ENCODE assay signal across 27 mouse cellular contexts in genomic region chr9:57605503-57605902, GRCm38 (mm10). TPM values are rescaled to one million over a fixed set of nuclear protein-coding genes. Genes with fewer than 3 reads are reported as not detected.
DNase-seq lines count a peak whose midpoint lies in the region; ATAC-seq and TF ChIP-seq lines count a peak whose summit lies in the region.
"Had no signal": no experiment of that assay in that cellular context is flagged by ENCODE, and none has a peak within 500 bp of the region (broad histone marks: within the 10 kb centered on the region; RNA-seq: fewer than 3 reads in every experiment).

No protein-coding gene starts in this region.

- WGBS in forebrain, postnatal 0 days = 9% methylated on average over 9 of the region's 9 CpGs
- WGBS in forebrain, embryonic 13.5 days = 6% methylated on average over 9 of the region's 9 CpGs
- 5% methylated on average over 9 of the region's 9 CpGs for WGBS in midbrain, embryonic 12.5 days
- WGBS in midbrain, embryonic 15.5 days = 9% methylated on average over 9 of the region's 9 CpGs
- 4% methylated on average over 9 of the region's 9 CpGs for WGBS in midbrain, postnatal 0 days

- no peak overlapping the region for H3K9ac ChIP-seq in forebrain, postnatal 0 days
- H3K9ac ChIP-seq in forebrain, embryonic 13.5 days = no peak overlapping the region
- H3K9ac ChIP-seq in midbrain, embryonic 12.5 days (replicated peaks) = no peak overlapping the region
- no peak overlapping the region for H3K9ac ChIP-seq in midbrain, embryonic 15.5 days
- no peak overlapping the region for H3K9ac ChIP-seq in midbrain, postnatal 0 days (replicated peaks; ENCODE audit: low read length, poor library complexity, severe bottlenecking)
- H3K9ac ChIP-seq: embryonic facial prominence, embryonic 12.5 days had no signal

- no peak overlapping the region for H3K27ac ChIP-seq in forebrain, postnatal 0 days (ENCODE audit: low read depth, low read length)
- H3K27ac ChIP-seq in forebrain, embryonic 13.5 days = no peak overlapping the region
- H3K27ac ChIP-seq in midbrain, embryonic 12.5 days (replicated peaks) = no peak overlapping the region
- no peak overlapping the region for H3K27ac ChIP-seq in midbrain, embryonic 15.5 days
- H3K27ac ChIP-seq in midbrain, postnatal 0 days (ENCODE audit: low read depth, low read length) = no peak overlapping the region
- H3K27ac ChIP-seq: embryonic facial prominence, embryonic 12.5 days; heart, embryonic 10.5 days; hindbrain, embryonic 13.5 days had no signal

- H3K4me2 ChIP-seq in forebrain, postnatal 0 days (ENCODE audit: low read depth) = peak overlapping the region; percentile 48; the same call in 1 of the 2 replicates
- H3K4me2 ChIP-seq in forebrain, embryonic 13.5 days = no peak overlapping the region
- H3K4me2 ChIP-seq in midbrain, embryonic 12.5 days (replicated peaks) = peak overlapping the region; percentile 43; the same call in 1 of the 2 replicates
- H3K4me2 ChIP-seq in midbrain, embryonic 15.5 days = no peak overlapping the region
- peak overlapping the region; percentile 65 for H3K4me2 ChIP-seq in midbrain, postnatal 0 days (ENCODE audit: low read depth, low read length, poor library complexity, severe bottlenecking)

- H3K36me3 ChIP-seq in forebrain, postnatal 0 days (ENCODE audit: insufficient read depth) = no peaks in the 10 kb centered on the region
- no peaks in the 10 kb centered on the region for H3K36me3 ChIP-seq in forebrain, embryonic 13.5 days (ENCODE audit: poor library complexity, severe bottlenecking)
- no peaks in the 10 kb centered on the region for H3K36me3 ChIP-seq in midbrain, embryonic 12.5 days
- no peaks in the 10 kb centered on the region for H3K36me3 ChIP-seq in midbrain, embryonic 15.5 days (replicated peaks)
- no peaks in the 10 kb centered on the region for H3K36me3 ChIP-seq in midbrain, postnatal 0 days (ENCODE audit: insufficient read depth, low read length)
- H3K36me3 ChIP-seq: embryonic facial prominence, embryonic 12.5 days; heart, embryonic 10.5 days; hindbrain, embryonic 13.5 days had no signal

- no peaks in the 10 kb centered on the region for H3K9me3 ChIP-seq in forebrain, postnatal 0 days (ENCODE audit: low read length)
- no peaks in the 10 kb centered on the region for H3K9me3 ChIP-seq in forebrain, embryonic 13.5 days (replicated peaks)
- no peaks in the 10 kb centered on the region for H3K9me3 ChIP-seq in midbrain, embryonic 12.5 days
- H3K9me3 ChIP-seq in midbrain, embryonic 15.5 days = no peaks in the 10 kb centered on the region
- no peaks in the 10 kb centered on the region for H3K9me3 ChIP-seq in midbrain, postnatal 0 days (ENCODE audit: low read length)
- H3K9me3 ChIP-seq: embryonic facial prominence, embryonic 12.5 days; heart, embryonic 10.5 days; hindbrain, embryonic 13.5 days had no signal

- peaks cover 15% of the 10 kb centered on the region for H3K27me3 ChIP-seq in forebrain, postnatal 0 days (ENCODE audit: insufficient read depth, low read length)
- peaks cover 39% of the 10 kb centered on the region for H3K27me3 ChIP-seq in forebrain, embryonic 13.5 days
- peaks cover 26% of the 10 kb centered on the region for H3K27me3 ChIP-seq in midbrain, embryonic 12.5 days
- H3K27me3 ChIP-seq in midbrain, embryonic 15.5 days (replicated peaks) = peaks cover 9% of the 10 kb centered on the region; the same call in 1 of the 2 replicates
- no peaks in the 10 kb centered on the region for H3K27me3 ChIP-seq in midbrain, postnatal 0 days (ENCODE audit: insufficient read depth, low read length)
- H3K27me3 ChIP-seq: Patski had no signal

- intact Hi-C loops in left cerebral cortex, postnatal 10 days (cut with DNase I) = no loop called here

- no peak overlapping the region for H3K4me3 ChIP-seq in forebrain, postnatal 0 days (ENCODE audit: low read depth, low read length)
- no peak overlapping the region for H3K4me3 ChIP-seq in forebrain, embryonic 13.5 days
- no peak overlapping the region for H3K4me3 ChIP-seq in midbrain, embryonic 12.5 days
- no peak overlapping the region for H3K4me3 ChIP-seq in midbrain, embryonic 15.5 days
- peak overlapping the region; percentile 21; the same call in 1 of the 2 replicates for H3K4me3 ChIP-seq in midbrain, postnatal 0 days (ENCODE audit: low read depth, low read length)
- H3K4me3 ChIP-seq: embryonic facial prominence, embryonic 12.5 days had no signal

- no peak for DNase-seq in forebrain, postnatal 0 days
- no peak for DNase-seq in midbrain, postnatal 0 days (ENCODE audit: low spot score)
- DNase-seq in retina, postnatal 7 days (ENCODE audit: low read depth, low spot score) = peak; percentile 74
- no peak for DNase-seq in heart, adult 11 months
- no peak for DNase-seq in left cerebral cortex, postnatal 10 days (ENCODE audit: extremely low spot score in 1 of 2, low spot score in 2 of 2)
- DNase-seq: cerebellum, adult 2 months; gastrocnemius, postnatal 36 days had no signal

- peaks cover 9% of the 10 kb centered on the region; the same call in 1 of the 2 replicates for H3K4me1 ChIP-seq in forebrain, postnatal 0 days (ENCODE audit: insufficient read depth)
- peaks cover 27% of the 10 kb centered on the region for H3K4me1 ChIP-seq in forebrain, embryonic 13.5 days
- H3K4me1 ChIP-seq in midbrain, embryonic 12.5 days = peaks cover 21% of the 10 kb centered on the region
- peaks cover 22% of the 10 kb centered on the region for H3K4me1 ChIP-seq in midbrain, embryonic 15.5 days
- H3K4me1 ChIP-seq in midbrain, postnatal 0 days (ENCODE audit: insufficient read depth, low read length) = peaks cover 8% of the 10 kb centered on the region

- no peak for TF ChIP-seq CTCF in forebrain, postnatal 0 days (IDR thresholded peaks at IDR 0.05; ENCODE audit: low read depth)
- no peak for TF ChIP-seq CTCF in midbrain, postnatal 0 days (IDR thresholded peaks at IDR 0.05)

- ATAC-seq in forebrain, postnatal 0 days = no peak
- ATAC-seq in forebrain, embryonic 13.5 days = no peak
- no peak for ATAC-seq in midbrain, embryonic 12.5 days (ENCODE audit: low FRiP score, low read depth)
- no peak for ATAC-seq in midbrain, embryonic 15.5 days (replicated peaks)
- no peak; the same call in 1 of the 2 replicates for ATAC-seq in midbrain, postnatal 0 days (ENCODE audit: low FRiP score)
- ATAC-seq: activated CD4-positive, CD25-positive, alpha-beta regulatory T cell, adult 4 months; inflammation-experienced regulatory T-cells, adult 6 months had no signal

RNA-seq across cellular contexts. Expression of gene Cplx3, which starts 0.6 kb away (rescaled TPM):
- 0.67 and 1.8 TPM in 2 replicates for total RNA-seq in forebrain, postnatal 0 days (2014; rRNA removed)
- 1.2 and 2.6 TPM in 2 replicates for polyA plus RNA-seq in forebrain, postnatal 0 days (2015; fragmentation: Nextera tagmentation; extraction: Ambion mirVana)
- not detected in 2 replicates for polyA plus RNA-seq in forebrain, embryonic 13.5 days (2015; fragmentation: Nextera tagmentation; extraction: Ambion mirVana)
- 3.7 and 4.8 TPM in 2 replicates for polyA plus RNA-seq in midbrain, embryonic 12.5 days (2016; fragmentation: Nextera tagmentation; extraction: Ambion mirVana)
- polyA plus RNA-seq in midbrain, embryonic 15.5 days (2015; fragmentation: Nextera tagmentation; extraction: Ambion mirVana) = 0.63 and 1.5 TPM in 2 replicates
- total RNA-seq in midbrain, postnatal 0 days (2014; rRNA removed) = 0.09 TPM in 1 of 2 replicates, not detected in the other
- 1.9 and 2.2 TPM in 2 replicates for polyA plus RNA-seq in midbrain, postnatal 0 days (2015; fragmentation: Nextera tagmentation; extraction: Ambion mirVana)
- 10 to 100 TPM; 15.6 to 17.8 TPM for total RNA-seq in left cerebral cortex, postnatal 10 days (2021)
- total RNA-seq: adrenal gland, adult 18-20 months; adrenal gland, postnatal 25 days; CH12.LX; common myeloid progenitor, adult 5-6 weeks; gastrocnemius, adult 8-10 months; gastrocnemius, postnatal 36 days; heart, adult 18-20 months; heart, postnatal 10 days; heart, postnatal 4 days had no signal
- polyA plus RNA-seq: activated CD4-positive, CD25-positive, alpha-beta regulatory T cell, adult 4 months; heart, embryonic 14.5 days; inflammation-experienced regulatory T-cells, adult 6 months; intestine, postnatal 0 days had no signal

RNA-seq across cellular contexts. Expression of gene Lman1l, which starts 15.1 kb away (rescaled TPM):
- not detected in 2 replicates for total RNA-seq in forebrain, postnatal 0 days (2014; rRNA removed)
- not detected in 2 replicates for polyA plus RNA-seq in forebrain, postnatal 0 days (2015; fragmentation: Nextera tagmentation; extraction: Ambion mirVana)
- polyA plus RNA-seq in forebrain, embryonic 13.5 days (2015; fragmentation: Nextera tagmentation; extraction: Ambion mirVana) = not detected in 2 replicates
- 0.10 TPM in 1 of 2 replicates, not detected in the other for polyA plus RNA-seq in midbrain, embryonic 12.5 days (2016; fragmentation: Nextera tagmentation; extraction: Ambion mirVana)
- polyA plus RNA-seq in midbrain, embryonic 15.5 days (2015; fragmentation: Nextera tagmentation; extraction: Ambion mirVana) = not detected in 2 replicates
- total RNA-seq in midbrain, postnatal 0 days (2014; rRNA removed) = not detected in 2 replicates
- 0.10 TPM in 1 of 2 replicates, not detected in the other for polyA plus RNA-seq in midbrain, postnatal 0 days (2015; fragmentation: Nextera tagmentation; extraction: Ambion mirVana)
- not detected for total RNA-seq in left cerebral cortex, postnatal 10 days (2021)
- total RNA-seq: adrenal gland, adult 18-20 months; adrenal gland, postnatal 25 days; CH12.LX; common myeloid progenitor, adult 5-6 weeks; gastrocnemius, adult 8-10 months; gastrocnemius, postnatal 36 days; heart, postnatal 10 days; heart, postnatal 4 days had no signal
- polyA plus RNA-seq: activated CD4-positive, CD25-positive, alpha-beta regulatory T cell, adult 4 months; cerebellum, adult 2 months; embryonic facial prominence, embryonic 12.5 days; forebrain, embryonic 14.5 days; heart, embryonic 10.5 days; hindbrain, embryonic 13.5 days; intestine, postnatal 0 days had no signal

RNA-seq across cellular contexts. Expression of gene Ulk3, which starts 16.3 kb away (rescaled TPM):
- 24.6 and 31.4 TPM in 2 replicates for total RNA-seq in forebrain, postnatal 0 days (2014; rRNA removed)
- 6.0 and 15.6 TPM in 2 replicates for polyA plus RNA-seq in forebrain, postnatal 0 days (2015; fragmentation: Nextera tagmentation; extraction: Ambion mirVana)
- polyA plus RNA-seq in forebrain, embryonic 13.5 days (2015; fragmentation: Nextera tagmentation; extraction: Ambion mirVana) = 20.0 and 20.3 TPM in 2 replicates
- 21.6 and 22.9 TPM in 2 replicates for polyA plus RNA-seq in midbrain, embryonic 12.5 days (2016; fragmentation: Nextera tagmentation; extraction: Ambion mirVana)
- polyA plus RNA-seq in midbrain, embryonic 15.5 days (2015; fragmentation: Nextera tagmentation; extraction: Ambion mirVana) = 35.4 and 39.0 TPM in 2 replicates
- total RNA-seq in midbrain, postnatal 0 days (2014; rRNA removed) = 18.9 and 23.3 TPM in 2 replicates
- 17.4 and 19.9 TPM in 2 replicates for polyA plus RNA-seq in midbrain, postnatal 0 days (2015; fragmentation: Nextera tagmentation; extraction: Ambion mirVana)
- total RNA-seq in left cerebral cortex, postnatal 10 days (2021) = 10 to 100 TPM; 33.5 to 38.8 TPM

RNA-seq across cellular contexts. Expression of gene Scamp2, which starts 44.8 kb away (rescaled TPM):
- total RNA-seq in forebrain, postnatal 0 days (2014; rRNA removed) = 29.3 and 36.3 TPM in 2 replicates
- 37.3 and 42.8 TPM in 2 replicates for polyA plus RNA-seq in forebrain, postnatal 0 days (2015; fragmentation: Nextera tagmentation; extraction: Ambion mirVana)
- polyA plus RNA-seq in forebrain, embryonic 13.5 days (2015; fragmentation: Nextera tagmentation; extraction: Ambion mirVana) = 56.5 and 63.9 TPM in 2 replicates
- polyA plus RNA-seq in midbrain, embryonic 12.5 days (2016; fragmentation: Nextera tagmentation; extraction: Ambion mirVana) = 57.6 and 62.6 TPM in 2 replicates
- 49.6 and 50.6 TPM in 2 replicates for polyA plus RNA-seq in midbrain, embryonic 15.5 days (2015; fragmentation: Nextera tagmentation; extraction: Ambion mirVana)
- 34.5 and 47.4 TPM in 2 replicates for total RNA-seq in midbrain, postnatal 0 days (2014; rRNA removed)
- polyA plus RNA-seq in midbrain, postnatal 0 days (2015; fragmentation: Nextera tagmentation; extraction: Ambion mirVana) = 41.1 and 41.2 TPM in 2 replicates
- 10 to 100 TPM; 25.7 to 29.9 TPM for total RNA-seq in left cerebral cortex, postnatal 10 days (2021)

RNA-seq across cellular contexts. Expression of gene Csk, which starts 47.9 kb away (rescaled TPM):
- 105 and 135 TPM in 2 replicates for total RNA-seq in forebrain, postnatal 0 days (2014; rRNA removed)
- 37.0 and 46.3 TPM in 2 replicates for polyA plus RNA-seq in forebrain, postnatal 0 days (2015; fragmentation: Nextera tagmentation; extraction: Ambion mirVana)
- polyA plus RNA-seq in forebrain, embryonic 13.5 days (2015; fragmentation: Nextera tagmentation; extraction: Ambion mirVana) = 35.0 and 39.8 TPM in 2 replicates
- 35.3 and 40.0 TPM in 2 replicates for polyA plus RNA-seq in midbrain, embryonic 12.5 days (2016; fragmentation: Nextera tagmentation; extraction: Ambion mirVana)
- polyA plus RNA-seq in midbrain, embryonic 15.5 days (2015; fragmentation: Nextera tagmentation; extraction: Ambion mirVana) = 36.8 and 39.9 TPM in 2 replicates
- 133 and 152 TPM in 2 replicates for total RNA-seq in midbrain, postnatal 0 days (2014; rRNA removed)
- 42.4 and 45.5 TPM in 2 replicates for polyA plus RNA-seq in midbrain, postnatal 0 days (2015; fragmentation: Nextera tagmentation; extraction: Ambion mirVana)
- 10 to 100 TPM; 64.6 to 66.3 TPM for total RNA-seq in left cerebral cortex, postnatal 10 days (2021)

Comparison
In these comparisons a context has a peak if more than half of its experiments do, and no peak if none do; other contexts are left out.
1. H3K4me2 ChIP-seq: peak in forebrain, postnatal 0 days (single experiment), midbrain, embryonic 12.5 days (single experiment) and midbrain, postnatal 0 days (single experiment); none in forebrain, embryonic 13.5 days (single experiment) and midbrain, embryonic 15.5 days (single experiment).